Mouse (Mus musculus): ENCODE measurements at regions not wholly inside any gene's neighbourhood (a gene's known extent, or its start where the extent isn't known, plus 50 kb on each side); places are given as distances from the start of the nearest gene placed in this dataset.

GRCm38 (mm10) chr19:56177231-56177745, 109.6 kb upstream of the Habp2 start:
- no peak for DNase-seq (ENCODE audit: low read depth, low spot score)

DNA sequence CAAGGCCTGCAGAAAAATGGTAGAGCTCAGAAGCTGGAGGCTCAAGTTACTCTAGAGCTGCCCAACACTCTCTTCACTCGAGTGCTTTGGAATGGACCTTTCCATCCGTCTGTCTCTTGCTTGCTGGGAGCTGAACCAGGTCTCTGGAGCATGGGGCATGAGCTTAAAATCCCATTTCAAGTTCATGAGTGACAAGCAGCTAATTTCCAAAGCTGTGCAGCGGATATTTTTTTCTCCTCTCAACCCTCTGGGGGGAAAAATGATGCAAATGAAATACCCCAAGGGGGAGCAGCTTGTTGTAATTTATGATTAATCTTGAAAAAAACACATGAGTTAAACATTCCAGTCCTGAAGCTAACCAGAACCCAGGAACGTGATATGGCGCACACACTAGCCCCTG, 101.2 kb upstream of the Habp2 start:
- no peak for DNase-seq (ENCODE audit: low read depth, low spot score)

GRCm38 (mm10) chr19:56189185-56189584, 97.8 kb upstream of the Habp2 start:
- DNase-seq (ENCODE audit: low read depth, low spot score), result no peak

GRCm38 (mm10) chr19:56190222-56190621, 96.7 kb upstream of the Habp2 start:
- DNase-seq (ENCODE audit: low read depth, low spot score), result no peak

DNA sequence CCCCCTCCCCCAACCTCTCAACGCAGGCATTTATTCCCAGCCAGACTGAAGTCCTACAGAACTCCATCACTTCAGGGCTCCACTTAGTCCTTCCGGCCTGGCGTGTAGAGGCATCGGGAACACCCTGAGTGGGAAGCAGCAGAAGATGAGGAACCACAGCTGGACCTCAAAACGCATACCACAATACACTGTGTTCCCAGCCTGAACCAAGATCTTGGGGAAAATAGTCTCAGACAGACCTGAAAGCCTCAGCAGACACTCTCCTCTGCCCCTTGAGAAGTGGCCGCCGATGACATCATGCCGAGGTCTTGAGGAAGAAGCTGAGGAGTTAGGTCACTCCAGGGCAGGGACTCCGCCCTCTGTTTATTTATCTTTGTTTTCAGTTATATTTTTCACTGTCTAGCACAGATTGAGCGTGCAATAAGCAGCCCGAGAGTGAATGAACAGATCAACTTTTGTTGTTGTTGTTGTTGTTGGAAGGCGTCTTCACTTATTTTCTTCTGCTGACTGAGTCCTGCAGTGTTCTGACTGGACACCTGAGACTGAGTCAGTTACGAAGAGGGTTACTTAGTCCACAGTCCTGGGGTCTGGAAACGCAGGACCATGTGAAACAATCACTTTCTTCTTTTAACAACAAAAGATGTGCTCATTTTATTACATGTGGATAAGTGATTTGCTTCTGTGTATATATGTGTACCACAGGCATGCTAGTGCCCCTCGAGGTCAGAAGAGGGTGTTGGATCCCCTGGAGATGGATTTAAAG, 88.3 kb upstream of the Habp2 start:
- DNase-seq (ENCODE audit: low read depth, low spot score), result no peak

GRCm38 (mm10) chr19:56199401-56200150, 87.4 kb upstream of the Habp2 start:
- no peak for DNase-seq (ENCODE audit: low read depth, low spot score)

- DNase-seq (ENCODE audit: low read depth, low spot score), result peak; percentile 55
Measured at GRCm38 (mm10) chr19:56201007-56201682, 85.8 kb upstream of the Habp2 start.

DNA sequence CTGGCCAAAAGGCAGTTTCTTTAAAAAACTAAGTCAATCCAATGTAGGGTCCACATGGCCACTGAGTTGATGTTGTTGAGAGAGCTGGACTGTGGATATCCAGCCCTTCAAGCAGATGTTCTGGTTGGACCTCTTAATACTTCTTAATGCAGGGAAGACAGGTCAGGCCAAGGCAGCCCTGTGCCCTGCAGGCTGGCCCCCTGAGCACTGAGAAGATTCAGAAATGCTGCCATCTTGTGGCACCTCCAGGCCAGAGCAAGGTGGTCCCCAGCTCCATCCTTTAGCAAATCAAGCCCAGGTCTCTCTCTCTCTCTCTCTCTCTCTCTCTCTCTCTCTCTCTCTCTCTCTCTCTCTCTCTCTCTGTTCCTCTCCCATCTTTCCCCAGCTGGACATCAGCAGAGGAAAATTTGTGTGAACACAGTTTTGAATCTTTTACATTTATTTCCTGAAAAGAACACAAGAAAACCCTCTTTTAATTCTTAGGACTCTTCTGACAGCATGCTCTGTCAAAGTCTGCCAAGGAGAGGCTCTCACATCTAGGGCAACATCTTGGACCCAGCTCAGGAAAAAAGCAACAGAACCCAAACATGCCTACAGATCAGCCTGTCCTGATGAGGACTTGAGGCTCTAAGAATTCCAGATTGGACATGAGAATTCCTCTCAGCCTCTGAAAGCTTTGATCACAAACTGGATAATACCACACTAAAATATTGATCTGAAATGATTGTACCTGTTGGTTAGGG, 85.0 kb upstream of the Habp2 start:
- peak; percentile 56 for DNase-seq (ENCODE audit: low read depth, low spot score)

GRCm38 (mm10) chr19:56202481-56203130, 84.3 kb upstream of the Habp2 start:
- no peak for DNase-seq (ENCODE audit: low read depth, low spot score)

- DNase-seq (ENCODE audit: low read depth, low spot score), result no peak
Measured at GRCm38 (mm10) chr19:56218536-56218935, 68.4 kb upstream of the Habp2 start.

GRCm38 (mm10) chr19:56220724-56221407, 66.1 kb upstream of the Habp2 start:
- DNase-seq (ENCODE audit: low read depth, low spot score), result peak; percentile 46

DNA sequence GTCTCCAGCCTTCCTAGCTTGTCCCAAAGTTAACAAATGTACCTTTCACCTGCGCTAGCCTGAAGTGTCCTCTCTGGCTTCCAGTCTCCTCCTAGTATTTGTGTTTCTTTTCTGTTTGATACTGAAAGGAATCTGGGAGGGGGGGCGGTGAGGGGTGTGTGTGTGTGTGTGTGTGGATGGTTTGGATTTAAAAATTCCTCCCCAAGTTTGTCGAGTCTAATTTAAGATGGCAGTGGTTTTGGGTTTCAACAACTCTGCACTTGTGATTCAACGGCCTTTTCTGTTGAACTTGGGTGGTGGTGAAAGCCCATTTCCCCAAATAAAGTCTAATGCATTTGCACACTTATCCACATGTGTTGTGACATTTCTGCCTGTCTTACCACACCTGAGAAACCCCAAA, 64.4 kb upstream of the Habp2 start:
- DNase-seq (ENCODE audit: low read depth, low spot score), result no peak

- DNase-seq (ENCODE audit: low read depth, low spot score), result no peak
Measured at GRCm38 (mm10) chr19:56225039-56225438, 61.9 kb upstream of the Habp2 start.

GRCm38 (mm10) chr19:56225518-56225917, 61.4 kb upstream of the Habp2 start:
- DNase-seq (ENCODE audit: low read depth, low spot score), result no peak

- no peak for DNase-seq (ENCODE audit: low read depth, low spot score)
Measured at GRCm38 (mm10) chr19:56228586-56228985, 58.4 kb upstream of the Habp2 start.

DNA sequence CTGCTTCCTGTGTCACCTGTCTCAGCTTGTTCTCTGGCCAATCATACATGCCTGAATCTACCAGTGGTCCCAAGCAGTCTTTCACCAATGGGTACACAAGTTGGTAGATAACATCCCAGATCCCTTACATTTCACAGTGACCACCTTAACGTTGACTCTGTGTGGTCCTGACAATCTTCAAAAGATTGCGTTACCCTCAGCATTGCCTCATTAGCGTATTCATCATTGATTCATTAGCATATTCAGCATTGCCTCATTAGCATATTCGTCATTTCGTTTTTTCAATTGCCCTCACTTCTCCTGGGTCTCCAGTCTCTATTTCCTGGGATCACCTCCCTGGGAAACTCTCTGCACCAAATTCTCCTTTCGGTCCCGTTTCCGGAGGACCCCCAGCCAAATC, 55.5 kb upstream of the Habp2 start:
- no peak for DNase-seq (ENCODE audit: low read depth, low spot score)

- DNase-seq (ENCODE audit: low read depth, low spot score), result no peak
Measured at GRCm38 (mm10) chr19:56231849-56232248, 55.1 kb upstream of the Habp2 start.

GRCm38 (mm10) chr19:56232269-56232668, 54.7 kb upstream of the Habp2 start:
- DNase-seq (ENCODE audit: low read depth, low spot score), result no peak

GRCm38 (mm10) chr19:56232950-56233349, 54.0 kb upstream of the Habp2 start:
- DNase-seq (ENCODE audit: low read depth, low spot score), result no peak

GRCm38 (mm10) chr19:56235040-56235439, 51.9 kb upstream of the Habp2 start:
- DNase-seq (ENCODE audit: low read depth, low spot score), result no peak
